Mouse (Mus musculus): ENCODE measurements around the gene Gm13276. TPM values are rescaled to one million over a fixed set of nuclear protein-coding genes. Genes with fewer than 3 reads are reported as not detected.
"Not testable (repeated sequence)": the region's sequence is repeated elsewhere in the genome, so short reads cannot be mapped to it uniquely, and the experiment has no call there.

Gm13276 gene
- polyA plus RNA-seq, 1 experiment from 2014 or later: not detected

DNA sequence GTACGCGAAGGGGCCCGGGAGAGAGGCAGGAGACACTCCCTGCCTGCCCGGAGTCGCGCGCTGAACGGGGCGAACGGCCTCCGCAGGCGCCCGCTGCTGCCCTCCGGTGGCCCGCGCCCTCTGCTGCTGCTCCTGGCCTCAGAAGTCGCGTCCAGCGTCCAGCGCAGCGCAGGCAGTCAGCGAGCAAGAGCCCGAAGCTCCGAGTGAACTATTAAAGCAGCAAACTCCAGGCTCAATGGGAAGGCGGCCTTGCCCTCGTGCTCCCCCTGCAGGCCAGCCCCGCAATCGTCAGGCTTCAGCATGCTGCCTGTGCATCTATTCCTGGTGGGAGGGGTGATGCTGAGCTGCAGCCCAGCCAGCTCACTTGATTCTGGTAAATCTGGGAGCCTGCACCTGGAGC is 11.6 kb downstream of the Gm13276 start, which contains the start of gene Gm13279:
Gene Gm13279 (plus strand): TSS at position 301 of the 400 bp plus-strand sequence.
- not testable (repeated sequence) for H3K9me3 ChIP-seq; H3K4me1 ChIP-seq; H3K4me3 ChIP-seq; DNase-seq (ENCODE audit: extremely low spot score, low spot score); H3K27ac ChIP-seq; H3K27me3 ChIP-seq (ENCODE audit: poor library complexity, severe bottlenecking); H3K36me3 ChIP-seq (replicated peaks)
- WGBS: no CpG with 5 or more reads among the region's 28 CpGs

DNA sequence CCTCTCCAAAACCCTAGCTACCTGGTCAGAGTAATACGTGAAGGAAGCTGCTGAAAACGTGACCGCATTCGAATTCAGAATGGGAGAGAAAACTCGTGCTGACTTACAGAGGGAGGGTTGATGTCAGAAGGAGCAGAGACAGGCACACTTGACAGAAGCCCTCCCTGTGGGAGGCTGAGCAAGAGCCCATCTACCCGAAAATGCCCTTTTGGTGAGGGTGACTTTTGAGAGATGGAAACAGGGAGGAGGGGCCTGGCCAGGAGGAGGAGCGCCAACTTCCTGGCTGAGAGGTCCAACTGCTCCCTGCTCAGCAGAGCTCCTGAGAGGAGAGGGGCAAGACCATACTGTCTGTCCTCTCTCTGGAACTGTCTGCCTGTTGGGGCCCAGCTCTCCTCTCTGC is 13.9 kb downstream of the Gm13276 start, which contains the start of gene Gm13285:
Gene Gm13285 (plus strand): TSS at position 301 of the 400 bp plus-strand sequence.
- H3K27ac ChIP-seq; H3K27me3 ChIP-seq (ENCODE audit: poor library complexity, severe bottlenecking); H3K4me3 ChIP-seq; H3K36me3 ChIP-seq (replicated peaks); H3K9me3 ChIP-seq; DNase-seq (ENCODE audit: extremely low spot score, low spot score); H3K4me1 ChIP-seq: not testable (repeated sequence)
- WGBS: 14% methylated on average over 6 of the region's 7 CpGs

DNA sequence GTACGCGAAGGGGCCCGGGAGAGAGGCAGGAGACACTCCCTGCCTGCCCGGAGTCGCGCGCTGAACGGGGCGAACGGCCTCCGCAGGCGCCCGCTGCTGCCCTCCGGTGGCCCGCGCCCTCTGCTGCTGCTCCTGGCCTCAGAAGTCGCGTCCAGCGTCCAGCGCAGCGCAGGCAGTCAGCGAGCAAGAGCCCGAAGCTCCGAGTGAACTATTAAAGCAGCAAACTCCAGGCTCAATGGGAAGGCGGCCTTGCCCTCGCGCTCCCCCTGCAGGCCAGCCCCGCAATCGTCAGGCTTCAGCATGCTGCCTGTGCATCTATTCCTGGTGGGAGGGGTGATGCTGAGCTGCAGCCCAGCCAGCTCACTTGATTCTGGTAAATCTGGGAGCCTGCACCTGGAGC is 17.4 kb downstream of the Gm13276 start, which contains the start of gene Gm13287:
Gene Gm13287 (plus strand): TSS at position 301 of the 400 bp plus-strand sequence.
- not testable (repeated sequence) for DNase-seq (ENCODE audit: extremely low spot score, low spot score); H3K9me3 ChIP-seq; H3K4me1 ChIP-seq; H3K4me3 ChIP-seq; H3K36me3 ChIP-seq (replicated peaks); H3K27ac ChIP-seq
- peaks cover 17% of the 10 kb centered on the region for H3K27me3 ChIP-seq (ENCODE audit: poor library complexity, severe bottlenecking)
- no CpG with 5 or more reads among the region's 29 CpGs for WGBS

DNA sequence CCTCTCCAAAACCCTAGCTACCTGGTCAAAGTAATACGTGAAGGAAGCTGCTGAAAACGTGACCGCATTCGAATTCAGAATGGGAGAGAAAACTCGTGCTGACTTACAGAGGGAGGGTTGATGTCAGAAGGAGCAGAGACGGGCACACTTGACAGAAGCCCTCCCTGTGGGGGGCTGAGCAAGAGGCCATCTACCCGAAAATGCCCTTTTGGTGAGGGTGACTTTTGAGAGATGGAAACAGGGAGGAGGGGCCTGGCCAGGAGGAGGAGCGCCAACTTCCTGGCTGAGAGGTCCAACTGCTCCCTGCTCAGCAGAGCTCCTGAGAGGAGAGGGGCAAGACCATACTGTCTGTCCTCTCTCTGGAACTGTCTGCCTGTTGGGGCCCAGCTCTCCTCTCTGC is 19.7 kb downstream of the Gm13276 start, which contains the start of gene Gm13288:
Gene Gm13288 (plus strand): TSS at position 301 of the 400 bp plus-strand sequence.
- Histone ChIP-seq H3K27me3 (ENCODE audit: poor library complexity, severe bottlenecking) (peaks cover 18% of the 10 kb centered on the region), H3K4me3 (peak within 1 kb of the TSS; percentile 34; the same call in 1 of the 2 replicates)
- not testable (repeated sequence) for H3K27ac ChIP-seq; H3K36me3 ChIP-seq (replicated peaks); DNase-seq (ENCODE audit: extremely low spot score, low spot score); H3K9me3 ChIP-seq; H3K4me1 ChIP-seq
- no CpG with 5 or more reads among the region's 8 CpGs for WGBS

DNA sequence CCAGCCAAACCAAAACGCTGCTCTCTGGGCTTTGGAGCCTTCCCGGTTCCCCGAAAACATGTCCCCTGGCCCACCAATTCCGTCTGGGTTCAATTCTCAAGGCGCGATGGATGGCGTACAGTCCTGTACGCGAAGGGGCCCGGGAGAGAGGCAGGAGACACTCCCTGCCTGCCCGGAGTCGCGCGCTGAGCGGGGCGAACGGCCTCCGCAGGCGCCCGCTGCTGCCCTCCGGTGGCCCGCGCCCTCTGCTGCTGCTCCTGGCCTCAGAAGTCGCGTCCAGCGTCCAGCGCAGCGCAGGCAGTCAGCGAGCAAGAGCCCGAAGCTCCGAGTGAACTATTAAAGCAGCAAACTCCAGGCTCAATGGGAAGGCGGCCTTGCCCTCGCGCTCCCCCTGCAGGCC is 20.3 kb downstream of the Gm13276 start:
- 0% methylated on average over 15 of the region's 34 CpGs for WGBS
- peaks cover 18% of the 10 kb centered on the region for H3K27me3 ChIP-seq (ENCODE audit: poor library complexity, severe bottlenecking)
- H3K36me3 ChIP-seq (replicated peaks); H3K4me1 ChIP-seq; H3K27ac ChIP-seq; DNase-seq (ENCODE audit: extremely low spot score, low spot score); H3K9me3 ChIP-seq: not testable (repeated sequence)
- H3K4me3 ChIP-seq: peak overlapping the region; percentile 34; the same call in 1 of the 2 replicates

DNA sequence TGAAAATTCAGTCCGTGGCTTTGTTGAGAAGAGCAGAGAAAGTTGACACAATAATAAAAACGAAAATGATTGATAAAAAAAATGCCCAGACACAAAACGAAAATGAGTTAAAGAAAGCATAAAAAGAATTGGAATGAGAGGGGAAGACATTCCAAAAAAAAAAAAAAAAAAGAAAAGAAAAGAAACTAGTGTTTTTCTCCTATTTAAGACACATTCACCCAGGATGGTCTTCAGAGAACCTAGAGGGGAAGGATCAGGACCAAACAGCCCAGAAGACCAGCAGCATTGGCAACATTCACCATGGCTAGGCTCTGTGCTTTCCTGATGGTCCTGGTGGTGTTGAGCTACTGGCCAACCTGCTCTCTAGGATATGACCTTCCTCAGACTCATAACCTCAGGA is 30.4 kb downstream of the Gm13276 start, which contains the start of gene Ifna7:
Gene Ifna7 (plus strand): TSS at position 301 of the 400 bp plus-strand sequence.
- H3K4me1 ChIP-seq: no peaks in the 10 kb centered on the region
- no peak for DNase-seq (ENCODE audit: extremely low spot score, low spot score)
- 70% methylated on average over 3 of the region's 3 CpGs for WGBS
- no peaks in the 10 kb centered on the region for H3K27me3 ChIP-seq (ENCODE audit: poor library complexity, severe bottlenecking)
- H3K36me3 ChIP-seq (replicated peaks): no peaks in the 10 kb centered on the region
- no peak within 1 kb of the TSS for H3K27ac ChIP-seq
- H3K9me3 ChIP-seq: no peaks in the 10 kb centered on the region
- no peak within 1 kb of the TSS for H3K4me3 ChIP-seq

DNA sequence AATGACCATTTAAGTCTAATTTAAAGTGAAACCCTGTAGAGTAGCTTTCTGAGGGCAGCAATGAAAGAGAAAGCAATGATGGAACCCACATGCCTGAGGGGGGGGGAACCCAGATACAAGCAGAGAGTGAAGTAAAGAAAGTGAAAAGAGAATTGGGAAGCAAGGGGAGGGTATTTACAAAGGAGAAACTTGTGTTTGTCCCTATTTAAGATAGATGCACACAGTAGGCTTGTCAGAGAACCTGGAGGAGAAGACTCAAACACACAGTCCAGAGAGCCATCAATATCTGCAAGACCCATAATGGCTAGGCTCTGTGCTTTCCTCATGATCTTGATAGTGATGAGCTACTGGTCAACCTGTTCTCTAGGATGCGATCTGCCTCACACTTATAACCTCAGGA is 34.1 kb downstream of the Gm13276 start, which contains the start of gene Ifna11:
Gene Ifna11 (plus strand): TSS at position 301 of the 400 bp plus-strand sequence.
- Histone ChIP-seq H3K4me3 (no peak within 1 kb of the TSS), H3K36me3 (replicated peaks) (no peaks in the 10 kb centered on the region), H3K4me1 (no peaks in the 10 kb centered on the region), H3K27ac (no peak within 1 kb of the TSS), H3K27me3 (ENCODE audit: poor library complexity, severe bottlenecking) (no peaks in the 10 kb centered on the region), H3K9me3 (no peaks in the 10 kb centered on the region)
- no peak for DNase-seq (ENCODE audit: extremely low spot score, low spot score)
- 85% methylated on average over 1 of the region's 1 CpGs for WGBS

DNA sequence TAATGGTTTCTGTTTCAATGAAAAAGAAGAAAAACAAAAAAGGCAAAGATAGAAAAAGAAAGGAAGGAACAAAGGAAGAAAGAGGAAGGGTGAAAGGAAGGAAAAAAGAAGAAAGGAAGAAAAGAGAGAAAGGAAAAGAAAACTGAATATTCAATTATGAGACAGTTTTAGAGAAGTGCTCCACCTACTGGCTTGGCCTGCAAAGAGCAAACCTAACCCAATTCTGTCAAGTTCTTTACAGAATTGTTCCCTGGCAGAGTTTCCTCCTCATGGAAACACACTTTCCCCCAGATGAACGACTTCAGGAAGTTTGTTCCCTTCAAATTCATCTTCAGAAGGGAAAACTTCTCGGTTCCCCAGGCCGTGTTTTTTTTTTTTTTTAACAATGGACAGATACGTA is 37.5 kb downstream of the Gm13276 start:
- no peak overlapping the region for H3K4me3 ChIP-seq
- no peak for DNase-seq (ENCODE audit: extremely low spot score, low spot score)
- H3K27ac ChIP-seq: no peak overlapping the region
- H3K4me1 ChIP-seq: no peaks in the 10 kb centered on the region
- no peaks in the 10 kb centered on the region for H3K9me3 ChIP-seq
- no peaks in the 10 kb centered on the region for H3K27me3 ChIP-seq (ENCODE audit: poor library complexity, severe bottlenecking)
- H3K36me3 ChIP-seq (replicated peaks): no peaks in the 10 kb centered on the region
- 30% methylated on average over 4 of the region's 4 CpGs for WGBS

DNA sequence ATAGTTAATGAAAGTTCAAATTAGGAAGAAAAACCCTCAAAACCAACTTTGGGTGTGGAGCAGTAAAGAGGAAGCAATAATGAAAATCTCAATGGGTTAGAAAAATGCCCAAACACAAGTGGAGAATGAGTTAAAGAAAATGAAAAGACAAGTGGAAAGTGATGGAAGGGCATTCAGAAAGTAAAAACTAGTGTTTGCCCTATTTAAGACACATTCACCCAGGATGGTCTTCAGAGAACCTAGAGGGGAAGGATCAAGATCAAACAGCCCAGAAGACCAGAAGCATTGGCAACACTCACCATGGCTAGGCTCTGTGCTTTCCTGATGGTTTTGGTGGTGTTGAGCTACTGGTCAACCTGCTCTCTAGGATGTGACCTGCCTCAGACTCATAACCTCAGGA is 41.6 kb downstream of the Gm13276 start, which contains the start of gene Ifna6:
Gene Ifna6 (plus strand): TSS at position 301 of the 400 bp plus-strand sequence.
- not testable (repeated sequence) for H3K27me3 ChIP-seq (ENCODE audit: poor library complexity, severe bottlenecking); H3K4me1 ChIP-seq; H3K27ac ChIP-seq; H3K4me3 ChIP-seq; H3K9me3 ChIP-seq; H3K36me3 ChIP-seq (replicated peaks); DNase-seq (ENCODE audit: extremely low spot score, low spot score)

DNA sequence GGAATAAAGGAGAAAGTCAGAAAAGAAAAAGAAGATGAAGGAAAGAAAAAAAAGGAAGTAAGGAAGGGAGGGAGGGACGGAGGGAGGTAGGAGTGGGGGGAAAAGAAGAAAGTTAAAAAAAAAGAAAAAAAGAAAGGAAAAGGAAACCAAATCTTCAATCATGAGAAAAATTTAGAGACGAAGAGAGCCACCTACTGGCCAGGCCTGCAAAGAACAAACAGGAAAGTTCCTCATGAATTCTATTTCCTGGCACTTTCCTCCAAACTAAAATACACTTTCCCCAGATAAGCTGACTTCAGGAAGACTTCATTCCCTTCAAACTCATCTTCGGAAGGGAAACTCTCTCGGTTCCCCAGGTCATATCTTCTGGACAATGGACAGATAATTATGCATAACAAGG is 45.0 kb downstream of the Gm13276 start:
- no peaks in the 10 kb centered on the region for H3K4me1 ChIP-seq
- no peak overlapping the region for H3K27ac ChIP-seq
- no peaks in the 10 kb centered on the region for H3K36me3 ChIP-seq (replicated peaks)
- H3K27me3 ChIP-seq (ENCODE audit: poor library complexity, severe bottlenecking): no peaks in the 10 kb centered on the region
- no peak overlapping the region for H3K4me3 ChIP-seq
- DNase-seq (ENCODE audit: extremely low spot score, low spot score): no peak
- no peaks in the 10 kb centered on the region for H3K9me3 ChIP-seq
- WGBS: 30% methylated on average over 4 of the region's 4 CpGs

DNA sequence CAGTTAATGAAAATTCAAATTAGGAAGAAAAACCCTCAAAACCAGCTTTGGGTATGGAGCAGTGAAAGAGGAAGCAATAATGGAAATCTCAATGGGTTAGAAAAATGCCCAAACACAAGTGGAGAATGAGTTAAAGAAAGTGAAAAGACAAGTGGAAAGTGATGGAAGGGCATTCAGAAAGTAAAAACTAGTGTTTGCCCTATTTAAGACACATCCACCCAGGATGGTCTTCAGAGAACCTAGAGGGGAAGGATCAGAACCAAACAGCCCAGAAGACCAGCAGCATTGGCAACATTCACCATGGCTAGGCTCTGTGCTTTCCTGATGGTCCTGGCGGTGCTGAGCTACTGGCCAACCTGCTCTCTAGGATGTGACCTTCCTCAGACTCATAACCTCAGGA is 49.7 kb downstream of the Gm13276 start, which contains the start of gene Ifna5:
Gene Ifna5 (plus strand): TSS at position 301 of the 400 bp plus-strand sequence.
- not testable (repeated sequence) for H3K27ac ChIP-seq; H3K36me3 ChIP-seq (replicated peaks); H3K27me3 ChIP-seq (ENCODE audit: poor library complexity, severe bottlenecking); H3K9me3 ChIP-seq; H3K4me1 ChIP-seq; H3K4me3 ChIP-seq; DNase-seq (ENCODE audit: extremely low spot score, low spot score)
- 86% methylated on average over 1 of the region's 1 CpGs for WGBS

Data from forebrain, embryonic 10.5 days (tissue).